Mouse (Mus musculus): ENCODE results near the gene Gm10282. TPM values are rescaled to one million over a fixed set of nuclear protein-coding genes. Genes with fewer than 3 reads are reported as not detected.

Gm10282 gene
- polyA plus RNA-seq, 1 experiment from 2014 or later: 32.8 TPM

GRCm38 (mm10) chr8:72262756-72263155 is 42.3 kb downstream of the Gm10282 start:
- DNase-seq (ENCODE audit: low spot score): no peak

DNA sequence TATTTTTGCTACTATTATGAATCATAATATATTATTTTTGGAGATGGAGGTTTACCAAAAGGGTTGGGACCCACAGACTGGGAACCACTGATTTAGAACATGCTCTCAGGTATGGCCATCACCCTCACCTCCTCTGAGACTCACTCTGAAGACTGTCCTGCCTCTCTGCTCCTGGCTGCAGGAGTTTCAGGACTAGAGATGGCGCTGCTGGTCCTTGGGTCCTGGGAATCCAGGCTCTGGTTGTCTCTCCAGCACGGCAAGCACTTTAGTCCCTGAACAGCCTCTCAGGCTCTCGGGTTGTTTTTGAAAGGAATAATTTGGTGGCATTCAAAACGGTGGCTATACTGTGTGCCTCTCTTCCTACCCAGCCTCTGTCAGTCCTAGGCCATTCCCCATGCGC is 43.2 kb downstream of the Gm10282 start:
- DNase-seq (ENCODE audit: low spot score): no peak

GRCm38 (mm10) chr8:72261431-72261830 is 43.6 kb downstream of the Gm10282 start:
- DNase-seq (ENCODE audit: low spot score): no peak

DNA sequence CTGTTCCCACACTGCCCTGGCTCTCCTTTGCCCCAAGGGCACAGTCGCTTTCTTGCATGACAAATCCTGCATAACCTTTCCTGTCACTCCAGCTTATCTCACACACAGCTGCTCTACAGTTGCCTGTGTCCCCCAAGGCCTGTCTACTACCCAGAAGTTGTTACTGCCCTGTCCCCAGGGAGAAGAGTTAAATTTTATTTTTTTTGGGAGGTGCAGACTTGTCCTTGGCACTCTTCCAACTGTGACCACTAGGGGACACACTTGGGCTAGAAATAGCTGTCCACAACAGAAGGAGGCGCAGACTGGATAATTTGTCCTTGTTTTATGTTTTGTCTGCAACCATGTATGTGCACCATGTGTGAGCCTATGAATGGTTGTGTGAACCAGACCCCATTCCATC is 44.0 kb downstream of the Gm10282 start:
- DNase-seq (ENCODE audit: low spot score): peak; percentile 80

DNA sequence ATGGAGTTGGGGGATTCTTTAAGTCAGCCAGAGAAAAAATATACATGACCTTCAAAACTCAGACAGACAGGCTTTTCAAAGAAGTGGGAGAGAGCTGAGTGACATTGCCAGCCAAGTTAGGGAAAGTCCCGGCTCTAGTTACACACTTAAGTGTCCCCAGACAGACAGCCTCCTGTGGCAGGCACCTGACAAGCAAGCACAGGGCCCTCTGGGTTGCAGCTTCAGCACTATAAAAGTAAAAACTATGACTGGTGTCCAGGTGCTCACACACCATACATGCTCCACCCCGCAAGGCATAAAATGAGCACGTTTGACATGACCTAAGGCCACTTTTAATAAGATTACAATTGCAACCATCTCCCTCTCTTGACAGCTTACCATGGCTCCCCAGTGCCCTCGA is 44.5 kb downstream of the Gm10282 start:
- DNase-seq (ENCODE audit: low spot score): no peak

DNA sequence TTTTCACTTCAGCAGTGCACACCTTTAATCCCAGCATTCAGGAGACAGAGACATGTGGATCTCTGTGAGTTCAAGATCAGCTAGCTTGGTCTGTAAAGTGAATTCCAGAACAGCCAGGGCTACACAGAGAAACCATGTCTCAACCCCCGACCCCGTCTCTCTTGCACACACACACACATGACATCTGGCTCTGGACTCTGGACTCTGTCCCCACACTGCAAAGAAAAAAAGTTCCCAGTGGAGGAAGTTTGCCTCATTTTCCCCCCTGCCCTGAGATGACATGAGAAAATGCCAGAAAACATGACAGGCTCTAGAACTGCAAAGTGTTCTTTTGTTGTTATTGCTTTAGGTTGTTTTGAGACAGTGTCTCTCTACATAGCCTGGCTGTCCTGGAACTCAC is 45.2 kb downstream of the Gm10282 start:
- no peak for DNase-seq (ENCODE audit: low spot score)

GRCm38 (mm10) chr8:72257902-72258238 is 47.2 kb downstream of the Gm10282 start:
- no peak for DNase-seq (ENCODE audit: low spot score)

GRCm38 (mm10) chr8:72257171-72257901 is 47.7 kb downstream of the Gm10282 start:
- DNase-seq (ENCODE audit: low spot score): peak; percentile 52

Other genes with a start within 250 kb of the Gm10282 start
- gene Olfr373, start 222.1 kb downstream of the Gm10282 start, polyA plus RNA-seq (2015; fragmentation: Nextera tagmentation; extraction: Ambion mirVana): 0.04 and 0.05 TPM in 2 replicates
- not detected in 2 replicates for gene Olfr374, start 198.2 kb downstream of the Gm10282 start, polyA plus RNA-seq (2015; fragmentation: Nextera tagmentation; extraction: Ambion mirVana)
- gene Tpm4, start 170.3 kb downstream of the Gm10282 start, polyA plus RNA-seq (2015; fragmentation: Nextera tagmentation; extraction: Ambion mirVana): 164 and 172 TPM in 2 replicates
- 140 and 151 TPM in 2 replicates for gene Rab8a, start 144.1 kb downstream of the Gm10282 start, polyA plus RNA-seq (2015; fragmentation: Nextera tagmentation; extraction: Ambion mirVana)
- 4.9 and 5.6 TPM in 2 replicates for gene Hsh2d, start 115.6 kb downstream of the Gm10282 start, polyA plus RNA-seq (2015; fragmentation: Nextera tagmentation; extraction: Ambion mirVana)
- gene Cib3, start 92.4 kb downstream of the Gm10282 start, polyA plus RNA-seq (2015; fragmentation: Nextera tagmentation; extraction: Ambion mirVana): 0.44 and 0.67 TPM in 2 replicates
- not detected in 2 replicates for gene Gm11034, start 91.6 kb downstream of the Gm10282 start, polyA plus RNA-seq (2015; fragmentation: Nextera tagmentation; extraction: Ambion mirVana)
- 69.3 and 75.9 TPM in 2 replicates for gene Fam32a, start 85.5 kb downstream of the Gm10282 start, polyA plus RNA-seq (2015; fragmentation: Nextera tagmentation; extraction: Ambion mirVana)
- gene Ap1m1, start 65.2 kb downstream of the Gm10282 start, polyA plus RNA-seq (2015; fragmentation: Nextera tagmentation; extraction: Ambion mirVana): 133 and 135 TPM in 2 replicates
- gene Klf2, start 13.8 kb upstream of the Gm10282 start, polyA plus RNA-seq (2015; fragmentation: Nextera tagmentation; extraction: Ambion mirVana): 16.8 and 21.4 TPM in 2 replicates
- gene Eps15l1, start 116.2 kb upstream of the Gm10282 start, polyA plus RNA-seq (2015; fragmentation: Nextera tagmentation; extraction: Ambion mirVana): 35.3 and 35.9 TPM in 2 replicates
- gene Calr3, start 138.6 kb upstream of the Gm10282 start, polyA plus RNA-seq (2015; fragmentation: Nextera tagmentation; extraction: Ambion mirVana): 1.4 TPM in 2 replicates
- gene 1700030K09Rik, start 138.6 kb upstream of the Gm10282 start, polyA plus RNA-seq (2015; fragmentation: Nextera tagmentation; extraction: Ambion mirVana): 8.0 and 8.4 TPM in 2 replicates
- 36.7 and 41.3 TPM in 2 replicates for gene Cherp, start 170.0 kb upstream of the Gm10282 start, polyA plus RNA-seq (2015; fragmentation: Nextera tagmentation; extraction: Ambion mirVana)
- 11.9 and 13.8 TPM in 2 replicates for gene Slc35e1, start 187.4 kb upstream of the Gm10282 start, polyA plus RNA-seq (2015; fragmentation: Nextera tagmentation; extraction: Ambion mirVana)
- 12.7 and 15.1 TPM in 2 replicates for gene Med26, start 243.0 kb upstream of the Gm10282 start, polyA plus RNA-seq (2015; fragmentation: Nextera tagmentation; extraction: Ambion mirVana)

Data from thymus, postnatal 0 days (tissue).